ENCODE assay signal across 7 mouse cellular contexts in genomic region chr15:86054861-86055260, GRCm38 (mm10). TPM values are rescaled to one million over a fixed set of nuclear protein-coding genes. Genes with fewer than 3 reads are reported as not detected.
DNase-seq lines count a peak whose midpoint lies in the region; ATAC-seq lines count a peak whose summit lies in the region.
"Not testable (repeated sequence)": the region's sequence is repeated elsewhere in the genome, so short reads cannot be mapped to it uniquely, and the experiment has no call there.

No protein-coding gene starts in this region.

- peak; percentile 8 for ATAC-seq in CD4-positive, CD25-positive, alpha-beta regulatory T cell, adult 4 months
- not testable (repeated sequence) for ATAC-seq in heart, embryonic 13.5 days (ENCODE audit: extremely low read depth, insufficient number of reproducible peaks, low FRiP score, low TSS enrichment); liver, embryonic 12.5 days; liver, embryonic 15.5 days (ENCODE audit: insufficient read depth)

- WGBS in heart, embryonic 13.5 days = 69% methylated on average over 3 of the region's 3 CpGs
- WGBS in liver, embryonic 12.5 days (ENCODE audit: insufficient replicate concordance) = 48% methylated on average over 3 of the region's 3 CpGs
- WGBS in liver, embryonic 15.5 days (ENCODE audit: insufficient replicate concordance) = 44% methylated on average over 3 of the region's 3 CpGs

- H3K9me3 ChIP-seq in heart, embryonic 13.5 days; liver, embryonic 12.5 days (replicated peaks); liver, embryonic 15.5 days (replicated peaks): not testable (repeated sequence)

- peaks cover 29% of the 10 kb centered on the region for H3K4me1 ChIP-seq in heart, embryonic 13.5 days
- H3K4me1 ChIP-seq in liver, embryonic 12.5 days = peaks cover 91% of the 10 kb centered on the region
- peaks cover 89% of the 10 kb centered on the region for H3K4me1 ChIP-seq in liver, embryonic 15.5 days (replicated peaks)

- not testable (repeated sequence) for H3K36me3 ChIP-seq in heart, embryonic 13.5 days; liver, embryonic 12.5 days; liver, embryonic 15.5 days (replicated peaks)

- not testable (repeated sequence) for H3K4me3 ChIP-seq in heart, embryonic 13.5 days; liver, embryonic 12.5 days; liver, embryonic 15.5 days (replicated peaks)

- 0 out of 2 replicates have a peak overlapping the region, but pooled peaks have one; percentile 14 for H3K9ac ChIP-seq in heart, embryonic 13.5 days
- H3K9ac ChIP-seq in liver, embryonic 12.5 days = peak overlapping the region; percentile 18; the same call in 1 of the 2 replicates
- not testable (repeated sequence) for H3K9ac ChIP-seq in liver, embryonic 15.5 days

- H3K27ac ChIP-seq in heart, embryonic 13.5 days (replicated peaks); liver, embryonic 12.5 days: not testable (repeated sequence)
- 0 out of 2 replicates have a peak overlapping the region, but pooled peaks have one; percentile 20 for H3K27ac ChIP-seq in liver, embryonic 15.5 days (replicated peaks)

- H3K4me2 ChIP-seq in heart, embryonic 13.5 days; liver, embryonic 12.5 days; liver, embryonic 15.5 days: not testable (repeated sequence)

- not testable (repeated sequence) for H3K27me3 ChIP-seq in heart, embryonic 13.5 days (replicated peaks); liver, embryonic 12.5 days (replicated peaks); liver, embryonic 15.5 days

- peak; percentile 89 for DNase-seq in heart, adult 11 months
- peak; percentile 59 for DNase-seq in induced T-regulatory cell, adult 2 months (ENCODE audit: low read depth)
- peak; percentile 33 for DNase-seq in naive thymus-derived CD4-positive, alpha-beta T cell, adult 2 months (ENCODE audit: low read depth)

RNA-seq across cellular contexts. Expression of gene Gramd4, which starts 2.6 kb away (rescaled TPM):
- 10 to 100 TPM; 25.3 to 25.7 TPM for polyA plus RNA-seq in CD4-positive, CD25-positive, alpha-beta regulatory T cell, adult 4 months (2017; shearing (Covaris generic))
- 11.9 and 12.2 TPM in 2 replicates for polyA plus RNA-seq in heart, embryonic 13.5 days (2015; fragmentation: Nextera tagmentation; extraction: Ambion mirVana)
- 14.4 and 15.1 TPM in 2 replicates for polyA plus RNA-seq in liver, embryonic 12.5 days (2016; fragmentation: Nextera tagmentation; extraction: Ambion mirVana)
- 6.3 and 7.8 TPM in 2 replicates for polyA plus RNA-seq in liver, embryonic 15.5 days (2015; fragmentation: Nextera tagmentation; extraction: Ambion mirVana)

RNA-seq across cellular contexts. Expression of gene Celsr1, which starts 21.3 kb away (rescaled TPM):
- polyA plus RNA-seq in CD4-positive, CD25-positive, alpha-beta regulatory T cell, adult 4 months (2017; shearing (Covaris generic)) = 1 to 10 TPM; 3.3 to 3.8 TPM
- 1.3 and 1.4 TPM in 2 replicates for polyA plus RNA-seq in heart, embryonic 13.5 days (2015; fragmentation: Nextera tagmentation; extraction: Ambion mirVana)
- 0.11 and 0.25 TPM in 2 replicates for polyA plus RNA-seq in liver, embryonic 12.5 days (2016; fragmentation: Nextera tagmentation; extraction: Ambion mirVana)
- polyA plus RNA-seq in liver, embryonic 15.5 days (2015; fragmentation: Nextera tagmentation; extraction: Ambion mirVana) = 0.01 and 0.08 TPM in 2 replicates

Comparison
In these comparisons a context has a peak if more than half of its experiments do, and no peak if none do; other contexts are left out.
1. DNase-seq: peak in every context shown above with its lines; median percentile 89 in heart, adult 11 months; 59 in induced T-regulatory cell, adult 2 months; 33 in naive thymus-derived CD4-positive, alpha-beta T cell, adult 2 months.